Mouse (Mus musculus) neural tube, embryonic 15.5 days (tissue): ENCODE measurements at regions not wholly inside any gene's neighbourhood (a gene's known extent, or its start where the extent isn't known, plus 50 kb on each side); places are given as distances from the start of the nearest gene placed in this dataset.

Experiments used
- ATAC-seq: fragments of 200-750 bp; cut with Nextera tagmentation; 2 replicates; pipeline ENCODE4 v1.8.0; 2017; ENCODE audit warnings: mild to moderate bottlenecking, moderate TSS enrichment, moderate library complexity; ENCODE audit not compliant: low FRiP score
- H3K27ac ChIP-seq: fragments of 300-500 bp; sonication (generic); replicated peaks from 2 replicates; pipeline ENCODE4 v1.5.1; 2015; ENCODE audit warnings: mild to moderate bottlenecking, inconsistent platforms
- H3K27me3 ChIP-seq: fragments of 300-500 bp; sonication (generic); replicated peaks from 2 replicates; pipeline ENCODE4 v1.6.1; 2015; ENCODE audit warnings: inconsistent platforms
- H3K36me3 ChIP-seq: fragments of 300-500 bp; sonication (generic); 2 replicates; pipeline ENCODE4 v1.6.1; 2015; ENCODE audit warnings: inconsistent platforms
- H3K4me1 ChIP-seq: fragments of 300-500 bp; sonication (generic); 2 replicates; pipeline ENCODE4 v1.6.1; 2015; ENCODE audit warnings: inconsistent platforms
- H3K4me2 ChIP-seq: fragments of 300-500 bp; sonication (generic); 2 replicates; pipeline ENCODE4 v1.6.1; 2015; ENCODE audit warnings: inconsistent platforms, mild to moderate bottlenecking, moderate library complexity
- H3K4me3 ChIP-seq: fragments of 300-500 bp; sonication (generic); replicated peaks from 2 replicates; pipeline ENCODE4 v1.5.1; 2015; ENCODE audit warnings: mild to moderate bottlenecking, inconsistent platforms
- H3K9ac ChIP-seq: fragments of 300-500 bp; sonication (generic); replicated peaks from 2 replicates; pipeline ENCODE4 v1.6.1; 2015; ENCODE audit warnings: mild to moderate bottlenecking, inconsistent platforms
- H3K9me3 ChIP-seq: fragments of 300-500 bp; sonication (generic); replicated peaks from 2 replicates; pipeline ENCODE4 v1.6.1; 2016; ENCODE audit warnings: inconsistent platforms
- WGBS: fragments of 180-500 bp; shearing (Covaris S2); methylation state at CpG from one replicate; pipeline ENCODE4 v1.1.7; 2015; ENCODE audit warnings: mixed read lengths; 5-methylcytosine and 5-hydroxymethylcytosine counted together

GRCm38 (mm10) chr2:93113929-93114328 lies 68.0 kb upstream of the Prdm11 start:
- Histone ChIP-seq H3K27ac (no peak overlapping the region), H3K27me3 (0 out of 2 replicates have a peak, but pooled peaks cover 6% of the 10 kb centered on the region), H3K9me3 (no peaks in the 10 kb centered on the region), H3K4me1 (peaks cover 2% of the 10 kb centered on the region), H3K9ac (no peak overlapping the region), H3K4me2 (no peak overlapping the region), H3K36me3 (no peaks in the 10 kb centered on the region), H3K4me3 (no peak overlapping the region)
- ATAC-seq, result no peak
- 76% methylated on average over 7 of the region's 7 CpGs for WGBS

- H3K27ac ChIP-seq, result no peak overlapping the region
- no peak for ATAC-seq
- 58% methylated on average over 7 of the region's 7 CpGs for WGBS
- H3K9me3 ChIP-seq, result no peaks in the 10 kb centered on the region
- no peak overlapping the region for H3K4me3 ChIP-seq
- no peak overlapping the region for H3K9ac ChIP-seq
- H3K4me1 ChIP-seq, result no peaks in the 10 kb centered on the region
- H3K4me2 ChIP-seq, result no peak overlapping the region
- 0 out of 2 replicates have a peak, but pooled peaks cover 6% of the 10 kb centered on the region for H3K27me3 ChIP-seq
- H3K36me3 ChIP-seq, result no peaks in the 10 kb centered on the region
Observed at GRCm38 (mm10) chr2:93112320-93112719, 66.4 kb upstream of the Prdm11 start.

- 87% methylated on average over 5 of the region's 5 CpGs for WGBS
- Histone ChIP-seq H3K27ac (no peak overlapping the region), H3K9ac (no peak overlapping the region), H3K4me2 (no peak overlapping the region), H3K36me3 (no peaks in the 10 kb centered on the region), H3K4me3 (no peak overlapping the region), H3K4me1 (no peaks in the 10 kb centered on the region), H3K9me3 (no peaks in the 10 kb centered on the region), H3K27me3 (0 out of 2 replicates have a peak, but pooled peaks cover 6% of the 10 kb centered on the region)
- no peak for ATAC-seq
Observed at GRCm38 (mm10) chr2:93110898-93111297, 64.9 kb upstream of the Prdm11 start.

- Histone ChIP-seq H3K9ac (no peak overlapping the region), H3K4me1 (no peaks in the 10 kb centered on the region), H3K4me2 (no peak overlapping the region), H3K4me3 (no peak overlapping the region), H3K36me3 (no peaks in the 10 kb centered on the region), H3K9me3 (no peaks in the 10 kb centered on the region), H3K27ac (no peak overlapping the region), H3K27me3 (0 out of 2 replicates have a peak, but pooled peaks cover 6% of the 10 kb centered on the region)
- WGBS, result 51% methylated on average over 6 of the region's 6 CpGs
- ATAC-seq, result no peak
Observed at GRCm38 (mm10) chr2:93106581-93106980, 60.6 kb upstream of the Prdm11 start.

GRCm38 (mm10) chr2:93101991-93102390 lies 56.0 kb upstream of the Prdm11 start:
- H3K9me3 ChIP-seq, result no peaks in the 10 kb centered on the region
- no peak overlapping the region for H3K4me2 ChIP-seq
- WGBS, result 36% methylated on average over 8 of the region's 8 CpGs
- H3K9ac ChIP-seq, result no peak overlapping the region
- no peak overlapping the region for H3K27ac ChIP-seq
- H3K27me3 ChIP-seq, result 0 out of 2 replicates have a peak, but pooled peaks cover 4% of the 10 kb centered on the region
- H3K4me3 ChIP-seq, result no peak overlapping the region
- no peaks in the 10 kb centered on the region for H3K36me3 ChIP-seq
- peaks cover 11% of the 10 kb centered on the region for H3K4me1 ChIP-seq
- no peak for ATAC-seq

- H3K4me3 ChIP-seq, result no peak overlapping the region
- H3K9ac ChIP-seq, result no peak overlapping the region
- H3K27ac ChIP-seq, result no peak overlapping the region
- H3K4me1 ChIP-seq, result peaks cover 11% of the 10 kb centered on the region
- WGBS, result 57% methylated on average over 3 of the region's 3 CpGs
- H3K27me3 ChIP-seq, result 0 out of 2 replicates have a peak, but pooled peaks cover 4% of the 10 kb centered on the region
- ATAC-seq, result no peak
- H3K9me3 ChIP-seq, result no peaks in the 10 kb centered on the region
- H3K4me2 ChIP-seq, result no peak overlapping the region
- no peaks in the 10 kb centered on the region for H3K36me3 ChIP-seq
Observed at GRCm38 (mm10) chr2:93099780-93100179, 53.8 kb upstream of the Prdm11 start.

- H3K36me3 ChIP-seq, result no peaks in the 10 kb centered on the region
- 0 out of 2 replicates have a peak, but pooled peaks cover 4% of the 10 kb centered on the region for H3K27me3 ChIP-seq
- H3K4me1 ChIP-seq, result peaks cover 11% of the 10 kb centered on the region
- WGBS, result 95% methylated on average over 2 of the region's 2 CpGs
- no peak overlapping the region for H3K4me2 ChIP-seq
- H3K9ac ChIP-seq, result no peak overlapping the region
- ATAC-seq, result no peak
- H3K27ac ChIP-seq, result no peak overlapping the region
- no peak overlapping the region for H3K4me3 ChIP-seq
- no peaks in the 10 kb centered on the region for H3K9me3 ChIP-seq
Observed at GRCm38 (mm10) chr2:93097016-93097415, 51.0 kb upstream of the Prdm11 start.

- peaks cover 18% of the 10 kb centered on the region for H3K4me1 ChIP-seq
- no peak overlapping the region for H3K4me3 ChIP-seq
- no peak overlapping the region for H3K27ac ChIP-seq
- 72% methylated on average over 6 of the region's 6 CpGs for WGBS
- H3K9me3 ChIP-seq, result no peaks in the 10 kb centered on the region
- 0 out of 2 replicates have a peak, but pooled peaks cover 1% of the 10 kb centered on the region for H3K27me3 ChIP-seq
- no peak overlapping the region for H3K9ac ChIP-seq
- H3K36me3 ChIP-seq, result no peaks in the 10 kb centered on the region
- no peak for ATAC-seq
- no peak overlapping the region for H3K4me2 ChIP-seq
Observed at GRCm38 (mm10) chr2:93096078-93096729, 50.2 kb upstream of the Prdm11 start.
